ENCODE assay signal across 24 mouse cellular contexts in genomic region chr13:93820173-93820572, GRCm38 (mm10).
"Had no signal": no experiment of that assay in that cellular context is flagged by ENCODE, and none has a peak within 500 bp of the region (broad histone marks: within the 10 kb centered on the region; RNA-seq: fewer than 3 reads in every experiment).

No protein-coding gene starts in this region.

- H3K4me1 ChIP-seq: intestine, embryonic 15.5 days had no signal

- H3K9ac ChIP-seq: heart, embryonic 12.5 days; hindbrain, embryonic 12.5 days; hindbrain, embryonic 14.5 days; intestine, embryonic 15.5 days; limb, embryonic 12.5 days had no signal

- DNase-seq: gastrocnemius, adult 2 months; gastrocnemius, postnatal 10 days; gastrocnemius, postnatal 25 days; heart, adult 18-20 months; heart, postnatal 10 days; heart, postnatal 4 days; kidney, adult 18-20 months; kidney, adult 8-10 months; kidney, postnatal 10 days; kidney, postnatal 25 days; kidney, postnatal 4 days had no signal

- H3K4me3 ChIP-seq: gastrocnemius, adult 2 months; heart, embryonic 10.5 days; heart, embryonic 12.5 days; hindbrain, embryonic 10.5 days; hindbrain, embryonic 12.5 days; intestine, embryonic 15.5 days; layer of hippocampus, adult 2 months; left cerebral cortex, adult 2 months; limb, embryonic 10.5 days; limb, embryonic 12.5 days had no signal

- H3K9me3 ChIP-seq: heart, embryonic 10.5 days; hindbrain, embryonic 12.5 days; intestine, embryonic 15.5 days; limb, embryonic 10.5 days had no signal

- H3K4me2 ChIP-seq: heart, embryonic 12.5 days; hindbrain, embryonic 12.5 days; hindbrain, embryonic 14.5 days; intestine, embryonic 15.5 days; limb, embryonic 12.5 days had no signal

- H3K27ac ChIP-seq: gastrocnemius, adult 2 months; heart, embryonic 10.5 days; hindbrain, embryonic 10.5 days; hindbrain, embryonic 12.5 days; hindbrain, embryonic 14.5 days; intestine, embryonic 15.5 days; layer of hippocampus, adult 2 months; left cerebral cortex, adult 2 months; limb, embryonic 10.5 days; limb, embryonic 12.5 days had no signal

- ATAC-seq: hindbrain, embryonic 16.5 days; inflammation-experienced regulatory T-cells, adult 6 months; intestine, embryonic 15.5 days; intestine, postnatal 0 days had no signal

- H3K27me3 ChIP-seq: heart, embryonic 12.5 days; hindbrain, embryonic 12.5 days; intestine, embryonic 15.5 days; limb, embryonic 12.5 days had no signal

- H3K36me3 ChIP-seq: heart, embryonic 10.5 days; hindbrain, embryonic 10.5 days; hindbrain, embryonic 12.5 days; intestine, embryonic 15.5 days; limb, embryonic 10.5 days; limb, embryonic 12.5 days had no signal
